Mouse (Mus musculus): ENCODE data around the gene Thap8. TPM values are rescaled to one million over a fixed set of nuclear protein-coding genes. Genes with fewer than 3 reads are reported as not detected.
"Not testable (repeated sequence)": the region's sequence is repeated elsewhere in the genome, so short reads cannot be mapped to it uniquely, and the experiment has no call there.

Gene Thap8
- polyA plus RNA-seq, 1 experiment from 2014 or later = 0.53 TPM

DNA sequence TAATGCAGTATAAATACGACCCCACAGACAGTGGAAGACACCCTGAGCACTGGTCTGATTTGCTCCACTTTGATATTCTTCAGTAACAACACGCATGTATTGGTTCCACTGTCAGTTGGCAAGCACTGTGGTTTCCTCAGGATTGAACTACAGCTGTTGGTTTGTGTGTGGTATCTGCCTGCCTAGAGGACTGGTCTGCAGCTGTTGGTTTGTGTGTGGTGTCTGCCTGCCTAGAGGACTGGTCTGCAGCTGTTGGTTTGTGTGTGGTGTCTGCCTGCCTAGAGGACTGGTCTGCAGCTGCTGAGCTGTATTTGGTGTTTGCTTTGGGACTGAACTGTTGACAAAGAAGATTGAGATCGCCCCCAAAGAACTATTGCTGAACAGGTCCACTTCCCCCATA, 42.5 kb upstream of the Thap8 start:
- not testable (repeated sequence) for H3K4me3 ChIP-seq (replicated peaks; ENCODE audit: low read length); H3K9ac ChIP-seq (ENCODE audit: low read length); H3K4me1 ChIP-seq (ENCODE audit: control insufficient read depth, insufficient read depth, low read length); H3K27me3 ChIP-seq (ENCODE audit: control insufficient read depth, insufficient read depth, low read length); H3K27ac ChIP-seq (ENCODE audit: low read length); H3K4me2 ChIP-seq (ENCODE audit: low read depth, low read length); ATAC-seq (ENCODE audit: insufficient read depth, low FRiP score); H3K36me3 ChIP-seq (ENCODE audit: control insufficient read depth, insufficient read depth, low read length); H3K9me3 ChIP-seq (replicated peaks; ENCODE audit: control insufficient read depth, low read length)
- WGBS = 85% methylated on average over 3 of the region's 3 CpGs

DNA sequence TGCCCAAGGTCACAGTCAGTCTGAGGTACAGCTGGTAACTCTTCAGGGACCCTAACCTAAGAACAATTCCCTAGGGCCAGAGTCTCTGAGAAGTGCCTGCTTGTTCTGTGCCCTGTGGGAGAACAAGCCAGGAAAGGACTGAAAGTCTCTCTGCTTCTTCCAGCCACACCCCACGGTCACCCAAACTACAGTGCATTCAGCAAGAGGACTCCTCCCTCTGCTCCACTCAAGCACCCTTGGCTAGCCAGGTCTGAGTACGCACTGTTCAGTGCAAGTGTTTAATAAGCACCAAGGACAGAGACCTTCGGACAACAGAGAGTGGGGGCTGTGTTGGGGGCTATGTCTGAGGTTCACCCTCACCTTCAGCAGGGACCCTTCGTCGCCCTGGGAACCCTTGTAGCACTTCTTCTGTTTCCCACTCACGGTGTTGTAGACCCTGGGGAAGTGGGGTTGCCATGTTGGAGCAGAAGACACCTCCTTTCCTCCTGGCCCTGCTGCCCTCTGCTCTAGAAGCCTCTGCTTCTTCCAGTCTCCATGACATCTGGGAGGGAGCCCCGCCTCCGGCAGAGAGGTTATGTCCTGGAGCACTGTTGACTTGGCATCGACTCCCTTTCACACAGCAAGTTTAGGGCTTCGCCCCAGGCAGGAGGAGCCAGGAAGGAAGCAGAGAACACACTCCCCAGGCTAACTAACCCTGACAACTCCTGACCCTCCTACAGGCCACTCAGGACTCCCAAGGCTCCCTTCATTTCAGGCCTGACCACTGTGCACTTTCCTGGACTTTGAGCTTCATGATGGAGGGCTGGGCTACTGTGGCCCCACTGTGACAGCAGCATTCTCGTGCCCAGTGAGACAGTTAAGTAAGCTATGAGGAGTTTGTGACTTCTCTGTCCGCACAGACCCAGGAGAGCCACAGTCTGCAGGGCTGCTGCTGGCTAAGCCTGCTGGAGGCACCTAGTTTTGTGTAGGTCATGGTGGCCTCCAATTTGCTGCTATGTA, 27.6 kb upstream of the Thap8 start:
- Histone ChIP-seq H3K27ac (ENCODE audit: low read length) (no peak overlapping the region), H3K9ac (ENCODE audit: low read length) (no peak overlapping the region), H3K4me2 (ENCODE audit: low read depth, low read length) (no peak overlapping the region), H3K4me3 (replicated peaks; ENCODE audit: low read length) (no peak overlapping the region), H3K27me3 (ENCODE audit: control insufficient read depth, insufficient read depth, low read length) (no peaks in the 10 kb centered on the region), H3K36me3 (ENCODE audit: control insufficient read depth, insufficient read depth, low read length) (no peaks in the 10 kb centered on the region), H3K9me3 (replicated peaks; ENCODE audit: control insufficient read depth, low read length) (no peaks in the 10 kb centered on the region), H3K4me1 (ENCODE audit: control insufficient read depth, insufficient read depth, low read length) (no peaks in the 10 kb centered on the region)
- ATAC-seq (ENCODE audit: insufficient read depth, low FRiP score) = 0 out of 2 replicates have a peak, but pooled peaks have one; percentile 44
- 71% methylated on average over 12 of the region's 12 CpGs for WGBS

DNA sequence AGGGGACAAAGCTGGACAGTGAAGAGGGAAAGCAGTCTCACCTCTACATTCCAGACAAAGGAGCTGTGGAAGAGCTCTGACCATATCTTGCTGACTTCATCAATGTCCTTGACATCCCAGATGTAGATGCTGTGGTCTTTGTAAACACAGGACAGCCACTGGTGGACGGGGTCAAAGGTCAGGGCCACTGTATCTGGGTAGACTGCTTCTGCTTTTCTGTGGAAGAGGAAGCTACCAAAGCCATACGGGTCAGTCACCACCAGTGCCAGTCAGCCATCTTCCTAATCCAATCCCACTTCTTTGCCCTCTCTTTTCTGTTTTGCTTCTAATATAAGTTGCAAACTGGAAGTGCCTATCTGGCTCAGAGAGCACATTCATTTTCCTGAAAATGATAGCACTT, 14.9 kb upstream of the Thap8 start:
- H3K36me3 ChIP-seq (ENCODE audit: control insufficient read depth, insufficient read depth, low read length) = 0 out of 2 replicates have a peak, but pooled peaks cover 2% of the 10 kb centered on the region
- H3K4me1 ChIP-seq (ENCODE audit: control insufficient read depth, insufficient read depth, low read length) = no peaks in the 10 kb centered on the region
- no peaks in the 10 kb centered on the region for H3K27me3 ChIP-seq (ENCODE audit: control insufficient read depth, insufficient read depth, low read length)
- no peak overlapping the region for H3K27ac ChIP-seq (ENCODE audit: low read length)
- WGBS = 71% methylated on average over 2 of the region's 2 CpGs
- no peak overlapping the region for H3K9ac ChIP-seq (ENCODE audit: low read length)
- no peaks in the 10 kb centered on the region for H3K9me3 ChIP-seq (replicated peaks; ENCODE audit: control insufficient read depth, low read length)
- H3K4me3 ChIP-seq (replicated peaks; ENCODE audit: low read length) = no peak overlapping the region
- no peak for ATAC-seq (ENCODE audit: insufficient read depth, low FRiP score)
- no peak overlapping the region for H3K4me2 ChIP-seq (ENCODE audit: low read depth, low read length)

DNA sequence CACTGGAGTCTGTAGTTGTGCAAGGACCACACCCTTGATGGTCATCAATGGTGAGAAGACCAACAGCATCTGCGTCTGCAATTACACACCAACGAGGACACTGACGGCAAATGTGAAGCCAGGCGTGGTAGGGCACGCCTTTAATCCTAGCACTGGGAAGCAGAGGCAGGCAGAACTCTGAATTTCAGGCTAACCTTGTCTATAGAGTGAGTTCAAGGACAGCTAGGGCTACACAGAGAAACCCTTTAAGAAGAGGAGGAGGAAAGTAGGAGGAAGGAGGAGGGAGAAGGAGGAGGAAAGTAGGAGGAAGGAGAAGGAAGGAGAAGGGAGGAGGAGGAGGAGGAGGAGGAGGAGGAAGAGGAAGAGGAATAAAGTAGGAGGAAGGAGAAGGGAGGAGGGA, 14.4 kb upstream of the Thap8 start:
- Histone ChIP-seq H3K27me3 (ENCODE audit: control insufficient read depth, insufficient read depth, low read length) (no peaks in the 10 kb centered on the region), H3K27ac (ENCODE audit: low read length) (no peak overlapping the region), H3K4me2 (ENCODE audit: low read depth, low read length) (no peak overlapping the region), H3K9me3 (replicated peaks; ENCODE audit: control insufficient read depth, low read length) (no peaks in the 10 kb centered on the region), H3K36me3 (ENCODE audit: control insufficient read depth, insufficient read depth, low read length) (0 out of 2 replicates have a peak, but pooled peaks cover 2% of the 10 kb centered on the region), H3K4me3 (replicated peaks; ENCODE audit: low read length) (no peak overlapping the region), H3K4me1 (ENCODE audit: control insufficient read depth, insufficient read depth, low read length) (no peaks in the 10 kb centered on the region), H3K9ac (ENCODE audit: low read length) (no peak overlapping the region)
- 87% methylated on average over 5 of the region's 5 CpGs for WGBS
- ATAC-seq (ENCODE audit: insufficient read depth, low FRiP score) = no peak

DNA sequence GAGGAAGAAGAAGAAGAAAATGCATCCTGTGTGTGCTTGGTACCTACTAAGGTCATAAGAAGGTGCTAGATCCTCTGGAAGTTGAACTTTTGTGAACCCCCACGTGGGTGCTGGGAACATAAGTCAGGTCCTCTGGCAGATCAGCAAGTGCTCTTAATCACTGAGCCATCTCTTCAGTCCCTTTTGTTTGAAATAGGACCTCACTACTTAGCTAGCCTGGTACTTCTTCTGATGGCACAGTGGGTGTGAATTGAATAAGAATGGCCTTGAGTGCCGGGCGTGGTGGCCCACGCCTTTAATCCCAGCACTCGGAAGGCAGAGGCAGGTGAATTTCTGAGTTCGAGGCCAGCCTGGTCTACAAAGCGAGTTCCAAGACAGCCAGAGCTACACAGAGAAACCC, 14.0 kb upstream of the Thap8 start:
- no peaks in the 10 kb centered on the region for H3K4me1 ChIP-seq (ENCODE audit: control insufficient read depth, insufficient read depth, low read length)
- ATAC-seq (ENCODE audit: insufficient read depth, low FRiP score) = no peak
- H3K27ac ChIP-seq (ENCODE audit: low read length) = no peak overlapping the region
- H3K27me3 ChIP-seq (ENCODE audit: control insufficient read depth, insufficient read depth, low read length) = no peaks in the 10 kb centered on the region
- H3K4me3 ChIP-seq (replicated peaks; ENCODE audit: low read length) = no peak overlapping the region
- no peak overlapping the region for H3K4me2 ChIP-seq (ENCODE audit: low read depth, low read length)
- H3K9me3 ChIP-seq (replicated peaks; ENCODE audit: control insufficient read depth, low read length) = no peaks in the 10 kb centered on the region
- H3K9ac ChIP-seq (ENCODE audit: low read length) = no peak overlapping the region
- H3K36me3 ChIP-seq (ENCODE audit: control insufficient read depth, insufficient read depth, low read length) = 0 out of 2 replicates have a peak, but pooled peaks cover 2% of the 10 kb centered on the region
- WGBS = 81% methylated on average over 7 of the region's 7 CpGs

DNA sequence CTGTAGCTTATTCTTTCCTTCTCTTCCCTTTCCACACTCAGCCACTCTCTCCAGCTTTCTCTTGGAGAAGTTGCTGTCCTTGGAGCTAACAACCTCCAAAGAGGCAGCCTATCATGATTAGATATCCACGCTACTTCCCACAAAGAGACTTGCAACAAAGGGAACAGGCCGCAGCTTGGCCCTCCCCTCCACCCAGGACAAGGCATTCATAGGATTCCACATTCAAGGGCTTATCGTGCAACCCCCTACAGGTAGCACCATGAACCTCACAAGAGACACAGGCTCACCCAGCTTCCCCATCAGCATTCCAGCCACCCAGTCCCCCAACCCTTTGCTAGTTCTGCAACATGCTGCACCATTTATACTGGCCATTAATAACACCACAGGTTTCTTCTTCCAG, 13.1 kb upstream of the Thap8 start:
- 70% methylated on average over 3 of the region's 3 CpGs for WGBS
- no peak overlapping the region for H3K9ac ChIP-seq (ENCODE audit: low read length)

DNA sequence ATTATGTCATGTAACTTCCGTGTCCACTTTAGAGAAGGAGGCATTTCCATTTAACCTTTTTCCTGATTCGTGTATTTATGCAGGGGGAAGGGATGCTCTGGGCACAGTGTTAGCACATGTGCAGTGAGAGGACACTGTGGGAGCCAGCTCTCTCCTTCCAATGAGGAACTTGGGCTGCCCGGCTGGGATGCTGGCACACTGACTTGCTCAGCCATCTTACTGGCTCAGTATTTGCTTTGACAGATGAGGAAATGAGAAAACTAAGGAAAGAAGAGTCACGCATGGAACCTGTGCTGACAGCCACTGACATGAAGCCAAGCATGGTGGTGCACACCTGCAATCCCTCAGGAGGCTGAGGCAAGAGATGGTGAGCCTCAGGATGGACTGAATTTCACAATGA, 10.3 kb upstream of the Thap8 start:
- Histone ChIP-seq H3K27ac (ENCODE audit: low read length) (no peak overlapping the region), H3K4me3 (replicated peaks; ENCODE audit: low read length) (no peak overlapping the region), H3K4me2 (ENCODE audit: low read depth, low read length) (no peak overlapping the region), H3K4me1 (ENCODE audit: control insufficient read depth, insufficient read depth, low read length) (no peaks in the 10 kb centered on the region), H3K9ac (ENCODE audit: low read length) (no peak overlapping the region), H3K9me3 (replicated peaks; ENCODE audit: control insufficient read depth, low read length) (no peaks in the 10 kb centered on the region), H3K27me3 (ENCODE audit: control insufficient read depth, insufficient read depth, low read length) (no peaks in the 10 kb centered on the region), H3K36me3 (ENCODE audit: control insufficient read depth, insufficient read depth, low read length) (no peaks in the 10 kb centered on the region)
- 85% methylated on average over 4 of the region's 4 CpGs for WGBS
- ATAC-seq (ENCODE audit: insufficient read depth, low FRiP score) = no peak

More for the DNA sequence above, 13.1 kb upstream of the Thap8 start:
- Histone ChIP-seq H3K9me3 (replicated peaks; ENCODE audit: control insufficient read depth, low read length) (no peaks in the 10 kb centered on the region), H3K27me3 (ENCODE audit: control insufficient read depth, insufficient read depth, low read length) (no peaks in the 10 kb centered on the region), H3K4me2 (ENCODE audit: low read depth, low read length) (no peak overlapping the region), H3K4me3 (replicated peaks; ENCODE audit: low read length) (no peak overlapping the region), H3K36me3 (ENCODE audit: control insufficient read depth, insufficient read depth, low read length) (no peaks in the 10 kb centered on the region), H3K4me1 (ENCODE audit: control insufficient read depth, insufficient read depth, low read length) (no peaks in the 10 kb centered on the region), H3K27ac (ENCODE audit: low read length) (no peak overlapping the region)
- ATAC-seq (ENCODE audit: insufficient read depth, low FRiP score) = no peak

DNA sequence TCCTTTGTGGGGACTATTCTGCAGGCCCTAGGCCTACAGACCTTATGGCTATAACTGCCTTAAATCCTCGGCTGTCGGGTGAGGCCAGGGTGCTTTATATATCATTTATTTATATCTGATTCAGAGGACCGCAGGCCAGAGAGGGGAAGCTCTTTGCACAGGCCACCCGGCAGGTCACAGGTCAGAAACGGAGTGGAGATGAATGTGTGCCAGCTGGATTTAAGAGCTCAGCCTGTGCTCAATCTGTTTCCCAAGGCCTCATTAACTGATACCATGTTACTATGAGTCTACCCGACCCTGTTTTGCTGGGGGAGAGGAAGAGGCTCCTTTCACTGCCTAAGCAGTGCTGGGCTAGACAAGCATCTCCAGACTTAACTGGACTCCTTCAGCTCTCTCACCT, 5.5 kb upstream of the Thap8 start:
- Histone ChIP-seq H3K4me3 (replicated peaks; ENCODE audit: low read length) (no peak overlapping the region), H3K27me3 (ENCODE audit: control insufficient read depth, insufficient read depth, low read length) (no peaks in the 10 kb centered on the region), H3K9me3 (replicated peaks; ENCODE audit: control insufficient read depth, low read length) (no peaks in the 10 kb centered on the region), H3K4me1 (ENCODE audit: control insufficient read depth, insufficient read depth, low read length) (0 out of 2 replicates have a peak, but pooled peaks cover 3% of the 10 kb centered on the region), H3K36me3 (ENCODE audit: control insufficient read depth, insufficient read depth, low read length) (no peaks in the 10 kb centered on the region), H3K27ac (ENCODE audit: low read length) (no peak overlapping the region), H3K4me2 (ENCODE audit: low read depth, low read length) (no peak overlapping the region), H3K9ac (ENCODE audit: low read length) (no peak overlapping the region)
- 57% methylated on average over 6 of the region's 6 CpGs for WGBS
- ATAC-seq (ENCODE audit: insufficient read depth, low FRiP score) = no peak

DNA sequence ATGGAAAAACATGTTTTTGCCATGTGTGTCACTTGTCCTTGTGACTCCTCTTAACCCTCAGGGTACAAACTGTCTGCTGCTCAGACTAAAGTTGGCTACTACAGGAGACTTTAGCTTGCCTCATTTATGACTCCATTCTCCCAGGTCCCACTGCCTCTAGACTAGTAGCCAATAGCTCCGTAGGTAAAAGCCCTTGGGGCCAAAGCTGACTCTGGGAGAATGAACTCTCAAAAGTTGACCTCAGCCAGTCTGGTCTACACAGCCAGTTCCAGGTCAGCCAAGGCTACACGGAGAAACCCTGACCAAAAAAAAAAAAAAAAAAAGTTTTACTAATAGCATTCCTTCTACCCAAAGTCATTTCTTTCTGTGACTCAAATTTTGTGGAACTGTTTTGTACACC, 983 bp upstream of the Thap8 start:
- WGBS = 43% methylated on average over 2 of the region's 2 CpGs
- no peaks in the 10 kb centered on the region for H3K36me3 ChIP-seq (ENCODE audit: control insufficient read depth, insufficient read depth, low read length)

More for the DNA sequence above, 983 bp upstream of the Thap8 start:
- H3K9me3 ChIP-seq (replicated peaks; ENCODE audit: control insufficient read depth, low read length) = no peaks in the 10 kb centered on the region
- H3K4me2 ChIP-seq (ENCODE audit: low read depth, low read length) = peak overlapping the region; percentile 96
- no peak overlapping the region for H3K27ac ChIP-seq (ENCODE audit: low read length)
- H3K4me3 ChIP-seq (replicated peaks; ENCODE audit: low read length) = no peak overlapping the region; the same call in 1 of the 2 replicates
- ATAC-seq (ENCODE audit: insufficient read depth, low FRiP score) = no peak
- H3K27me3 ChIP-seq (ENCODE audit: control insufficient read depth, insufficient read depth, low read length) = no peaks in the 10 kb centered on the region
- H3K9ac ChIP-seq (ENCODE audit: low read length) = no peak overlapping the region
- H3K4me1 ChIP-seq (ENCODE audit: control insufficient read depth, insufficient read depth, low read length) = 0 out of 2 replicates have a peak, but pooled peaks cover 3% of the 10 kb centered on the region
